Mouse (Mus musculus) inflammation-experienced regulatory T-cells, adult 6 months (primary cell): Measurements from ENCODE around the gene Fam120a. TPM values are rescaled to one million over a fixed set of nuclear protein-coding genes. Genes with fewer than 3 reads are reported as not detected.

ENCODE experiments used
- ATAC-seq: one replicate; pipeline ENCODE4 v1.8.0; 2017
- polyA plus RNA-seq, 3 experiments: library from polyadenylated mRNA; unstranded; fragments of 100-300 nt; shearing (Covaris generic); gene quantifications; one replicate each; pipeline ENCODE4 v1.2.1; 2017

The Fam120a gene
- polyA plus RNA-seq: 10 to 100 TPM; 30.1 to 34.4 (median 31.5) TPM

DNA sequence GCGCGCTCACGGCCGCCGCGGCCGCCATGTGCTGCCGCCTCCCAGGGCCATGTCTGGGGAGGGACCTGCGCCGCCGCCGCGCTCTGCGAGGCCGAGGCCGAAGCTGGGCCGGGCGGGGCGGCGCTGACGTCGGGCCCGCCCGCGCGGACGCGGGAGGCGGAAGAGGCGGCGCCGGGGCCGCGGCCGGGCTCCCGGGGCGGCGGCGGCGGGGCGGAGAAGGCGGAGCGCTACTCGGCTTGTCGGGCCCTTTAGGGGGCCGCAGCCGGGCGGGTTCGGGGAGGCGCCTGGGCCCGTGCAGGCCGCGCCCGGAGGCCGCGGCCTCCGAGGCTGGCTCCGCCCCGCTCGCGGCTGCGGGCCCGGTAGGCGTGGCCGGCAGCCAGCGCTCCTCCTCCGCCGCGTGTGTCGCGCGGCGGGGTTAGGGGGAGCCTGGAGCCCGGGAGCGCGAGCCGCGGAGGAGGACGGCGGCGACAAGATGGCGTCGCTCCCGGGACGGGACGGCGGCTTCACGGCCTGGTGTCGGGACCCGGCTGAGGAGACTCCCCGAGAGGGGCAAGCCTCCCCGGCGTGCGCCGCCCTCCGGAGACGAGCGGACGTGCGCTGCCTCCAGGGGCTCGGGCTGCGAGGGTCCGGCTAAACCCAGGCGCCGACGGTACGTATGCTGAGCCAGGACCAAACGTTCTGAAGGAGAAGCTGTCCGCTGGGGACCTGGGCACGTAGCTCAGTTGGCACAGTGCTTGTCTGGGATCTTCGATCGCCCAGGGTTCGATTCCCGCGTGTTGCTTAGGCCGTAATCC lies at the start of gene Fam120a:
Gene Fam120a, minus strand, starts transcription at position 62 of the 794 bp plus-strand sequence.
- ATAC-seq: peak; percentile 57

DNA sequence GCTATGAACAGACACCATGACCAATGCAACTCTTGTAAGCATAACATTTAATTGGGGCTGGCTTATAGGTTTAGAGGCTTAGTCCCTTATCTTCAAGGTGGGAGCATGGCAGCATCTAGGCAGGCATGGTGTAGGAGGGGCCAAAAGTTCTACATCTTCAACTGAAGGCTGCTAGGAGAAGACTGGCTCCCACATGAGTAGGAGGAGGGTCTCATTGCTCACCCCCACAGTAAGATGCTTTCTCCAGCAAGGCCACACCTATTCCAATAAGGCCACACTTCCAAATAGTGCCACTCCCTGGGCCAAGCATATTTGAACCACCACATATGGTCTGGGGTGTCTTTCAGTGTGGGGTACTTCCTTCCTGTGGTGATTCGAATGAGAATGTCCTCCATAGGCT lies 49.6 kb upstream of the Fam120a start:
- ATAC-seq: no peak

GRCm38 (mm10) chr13:49016311-49016761 lies 48.5 kb upstream of the Fam120a start:
- no peak for ATAC-seq

- no peak for ATAC-seq
Observed at GRCm38 (mm10) chr13:49015366-49016306, 47.8 kb upstream of the Fam120a start.

DNA sequence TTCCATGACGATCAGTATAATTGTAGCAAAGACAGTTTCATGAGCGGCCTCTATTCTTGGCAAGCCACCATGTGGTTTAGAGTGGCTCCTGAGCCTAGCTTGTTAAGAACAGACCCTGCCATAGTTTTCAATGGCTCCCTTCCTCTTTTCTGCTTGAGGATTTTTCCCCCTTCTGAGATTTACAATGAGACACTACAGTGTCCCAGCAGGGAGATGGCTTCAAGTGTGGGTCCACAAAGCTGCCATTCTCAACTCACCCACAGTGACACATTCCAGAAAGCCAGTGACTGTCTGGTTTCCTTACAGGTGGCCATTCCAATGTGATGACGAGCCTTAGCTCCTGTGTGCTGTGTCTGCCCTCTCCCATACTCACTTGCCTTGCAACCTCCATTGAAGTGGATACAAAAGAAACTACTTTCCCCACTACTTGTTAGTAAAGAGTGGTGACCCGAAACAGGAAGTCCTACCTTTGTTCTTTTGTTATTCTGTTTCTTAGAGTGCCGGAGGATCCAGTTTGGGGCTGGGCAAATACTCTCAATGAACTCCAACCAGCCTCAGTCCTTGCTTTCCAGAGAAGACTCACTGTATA lies 45.5 kb upstream of the Fam120a start:
- no peak for ATAC-seq

- no peak for ATAC-seq
Observed at GRCm38 (mm10) chr13:49001691-49002090, 33.9 kb upstream of the Fam120a start.

DNA sequence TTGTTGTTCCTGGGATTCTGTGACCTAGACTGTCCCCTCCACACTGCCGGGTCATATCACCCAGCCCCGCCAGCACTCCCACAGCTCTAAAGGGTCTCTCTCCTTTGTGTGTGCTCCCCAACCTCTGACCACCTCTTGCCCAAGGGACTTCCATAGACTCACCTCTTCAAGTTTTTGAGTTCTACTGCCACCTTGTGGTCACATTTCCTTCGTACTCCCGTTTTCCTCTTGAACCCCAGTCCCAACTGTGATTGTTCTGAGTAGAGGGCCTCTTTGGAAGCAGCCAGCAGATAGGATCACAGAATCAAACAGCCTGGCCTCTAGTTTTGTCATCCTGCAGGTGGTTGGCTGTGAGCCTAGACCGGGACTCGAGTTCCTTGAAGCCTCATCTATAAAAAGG lies 30.8 kb upstream of the Fam120a start:
- no peak for ATAC-seq

GRCm38 (mm10) chr13:48996731-48997130 lies 28.9 kb upstream of the Fam120a start:
- ATAC-seq: no peak

DNA sequence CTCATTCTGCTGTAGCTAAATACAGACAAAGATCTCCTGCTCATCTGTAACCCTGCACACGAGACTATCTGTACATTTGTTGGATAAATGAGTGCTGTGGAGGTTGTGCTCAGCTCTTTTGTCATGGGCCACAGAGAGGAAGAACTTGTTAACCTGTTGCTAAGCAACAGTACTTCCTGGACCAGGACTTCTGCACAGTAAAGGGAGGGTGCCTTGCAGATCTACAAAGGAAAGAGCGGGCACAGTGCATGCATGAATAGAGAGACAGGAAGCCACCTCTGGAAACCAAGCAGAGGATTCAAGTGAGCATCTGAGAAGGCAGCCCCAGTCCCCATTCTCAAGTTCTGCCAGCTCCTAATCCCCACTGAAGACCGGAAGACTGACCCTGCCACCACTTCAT lies 27.1 kb upstream of the Fam120a start:
- ATAC-seq: peak; percentile 99

DNA sequence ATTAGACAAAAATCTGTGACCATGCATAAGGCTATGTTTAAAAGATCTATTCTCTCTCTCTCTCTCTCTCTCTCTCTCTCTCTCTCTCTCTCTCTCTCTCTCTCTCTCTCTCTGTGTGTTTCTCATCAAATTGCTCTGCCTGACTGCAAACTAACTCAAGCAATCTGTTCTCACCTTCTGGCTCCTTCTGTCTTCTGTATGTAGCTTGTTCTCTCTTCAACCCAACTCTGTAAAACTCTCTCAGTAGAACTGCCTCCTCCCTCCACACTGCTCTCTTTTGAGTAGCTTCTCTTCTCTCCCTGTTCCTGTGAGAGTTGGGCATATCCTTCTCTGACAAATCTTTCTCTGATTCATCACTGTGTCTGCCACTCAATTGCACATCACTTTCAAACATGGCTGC lies 25.1 kb upstream of the Fam120a start:
- ATAC-seq: no peak

- no peak for ATAC-seq
Observed at GRCm38 (mm10) chr13:48990138-48990537, 22.3 kb upstream of the Fam120a start.

DNA sequence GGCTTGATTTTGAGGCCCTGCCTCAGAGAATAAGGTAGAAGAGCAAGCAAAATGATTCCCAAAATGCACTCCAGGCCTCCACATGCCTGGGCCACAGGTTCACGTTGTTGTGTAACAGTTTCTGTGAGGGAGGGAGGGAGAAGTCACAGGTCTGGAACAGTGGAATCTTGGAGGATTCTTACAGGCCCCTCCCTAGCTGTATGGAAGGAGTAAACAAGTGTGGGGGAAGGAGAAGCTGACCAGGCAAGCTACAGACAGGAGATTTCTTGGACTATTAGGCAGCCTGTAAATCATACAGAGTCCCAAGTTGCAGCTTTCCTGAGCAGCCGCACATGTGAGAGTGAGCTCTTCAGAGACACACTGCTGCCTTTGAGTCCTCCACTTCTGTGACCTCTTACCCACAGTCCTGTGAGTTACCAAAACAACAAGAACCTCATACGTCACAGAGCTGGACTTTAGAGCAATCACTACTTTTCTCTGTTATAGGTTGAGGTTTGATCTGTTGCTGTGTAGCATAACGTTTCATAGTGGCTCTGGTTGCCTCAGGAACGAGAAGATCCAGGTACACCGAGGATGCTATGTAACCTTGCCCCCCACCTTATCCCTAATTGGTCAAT lies 14.8 kb upstream of the Fam120a start:
- no peak for ATAC-seq

- ATAC-seq: peak; percentile 51
Observed at GRCm38 (mm10) chr13:48979069-48979468, 11.3 kb upstream of the Fam120a start.

DNA sequence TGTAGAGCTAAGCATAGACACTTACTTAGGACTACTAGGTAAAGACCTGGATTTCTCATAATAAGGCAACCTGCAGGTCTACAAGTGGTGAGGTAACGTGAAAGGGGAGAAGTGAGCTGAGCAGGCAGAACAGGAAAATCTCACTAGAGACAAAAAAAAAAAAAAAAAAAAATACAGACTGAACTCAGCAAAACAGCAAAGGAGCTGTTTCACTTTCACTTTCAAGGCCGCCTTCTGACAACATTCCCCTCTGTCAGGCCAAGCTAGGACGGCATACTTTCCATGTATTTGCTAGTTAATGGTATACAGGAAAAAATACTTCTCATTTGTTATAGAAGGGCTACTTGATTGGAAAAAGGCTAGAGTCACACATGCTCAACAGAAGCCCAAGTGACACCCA lies 10.0 kb upstream of the Fam120a start:
- peak; percentile 86 for ATAC-seq

GRCm38 (mm10) chr13:48974699-48975098 lies 6.9 kb upstream of the Fam120a start:
- ATAC-seq: no peak

DNA sequence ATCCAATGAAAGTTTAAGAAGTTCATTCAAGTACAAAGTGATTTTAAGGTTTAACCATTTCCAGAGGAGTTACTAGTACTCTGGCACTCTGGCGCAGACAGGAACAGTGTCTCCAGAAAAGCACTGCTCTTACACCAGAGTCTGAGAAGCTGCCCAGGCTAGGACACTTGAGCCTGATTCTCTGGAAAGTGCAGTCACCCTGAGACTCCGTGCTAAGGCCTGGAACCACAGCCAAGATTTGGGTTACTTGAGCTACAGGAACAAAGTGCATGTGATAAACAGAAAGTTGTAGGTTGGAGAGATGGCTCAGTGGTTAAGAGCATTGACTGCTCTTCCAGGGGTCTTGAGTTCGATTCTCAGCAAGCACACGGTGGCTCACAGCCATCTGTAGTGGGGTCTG lies 6.4 kb upstream of the Fam120a start:
- no peak for ATAC-seq

DNA sequence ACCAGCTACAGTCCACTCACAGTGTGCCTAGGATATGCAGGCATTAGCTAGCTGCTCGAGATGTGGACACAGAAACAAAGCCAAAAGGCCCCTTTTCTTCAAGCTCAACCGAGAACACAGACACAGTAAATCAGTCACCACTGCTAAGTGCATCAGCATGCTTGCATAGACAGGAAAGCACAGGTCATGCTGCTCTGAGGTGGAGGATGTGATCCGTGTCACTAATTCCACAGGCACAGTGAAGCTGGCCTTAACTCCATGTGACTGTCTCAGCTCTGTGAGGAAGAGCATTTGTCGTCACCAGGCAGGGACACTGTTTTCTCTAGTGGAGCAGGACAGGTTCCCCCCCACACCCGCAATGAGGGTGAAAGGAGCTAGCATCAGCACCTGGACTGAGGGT lies 5.4 kb upstream of the Fam120a start:
- no peak for ATAC-seq

- ATAC-seq: no peak
Observed at GRCm38 (mm10) chr13:48971033-48971432, 3.2 kb upstream of the Fam120a start.

GRCm38 (mm10) chr13:48970566-48970965 lies 2.7 kb upstream of the Fam120a start:
- ATAC-seq: no peak

DNA sequence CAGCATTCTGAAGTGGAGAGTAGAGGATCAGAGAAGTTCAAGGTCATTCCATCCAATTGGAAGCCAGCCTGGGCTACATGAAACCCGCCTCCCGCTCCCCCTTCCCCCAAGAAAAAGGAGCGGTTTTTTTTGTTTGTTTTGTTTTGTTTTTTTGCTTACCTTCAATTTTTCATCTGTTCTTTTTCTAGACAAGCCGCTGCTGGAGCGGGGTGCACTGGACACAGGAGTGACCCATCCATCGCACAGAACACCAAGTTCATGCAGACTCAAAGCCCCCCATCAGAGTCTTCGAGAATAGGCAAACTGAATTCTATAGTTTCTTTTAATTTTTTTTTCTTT lies 902 bp upstream of the Fam120a start:
- peak; percentile 4 for ATAC-seq

GRCm38 (mm10) chr13:48966851-48967821 lies 681 bp downstream of the Fam120a start:
- ATAC-seq: peak; percentile 16
